Mouse (Mus musculus): ENCODE results near the gene Gal3st1. TPM values are rescaled to one million over a fixed set of nuclear protein-coding genes. Genes with fewer than 3 reads are reported as not detected.
"Not testable (repeated sequence)": the region's sequence is repeated elsewhere in the genome, so short reads cannot be mapped to it uniquely, and the experiment has no call there.

Gal3st1 gene
- total RNA-seq (2017) = 1.0 TPM in 1 of 2 replicates, not detected in the other

DNA sequence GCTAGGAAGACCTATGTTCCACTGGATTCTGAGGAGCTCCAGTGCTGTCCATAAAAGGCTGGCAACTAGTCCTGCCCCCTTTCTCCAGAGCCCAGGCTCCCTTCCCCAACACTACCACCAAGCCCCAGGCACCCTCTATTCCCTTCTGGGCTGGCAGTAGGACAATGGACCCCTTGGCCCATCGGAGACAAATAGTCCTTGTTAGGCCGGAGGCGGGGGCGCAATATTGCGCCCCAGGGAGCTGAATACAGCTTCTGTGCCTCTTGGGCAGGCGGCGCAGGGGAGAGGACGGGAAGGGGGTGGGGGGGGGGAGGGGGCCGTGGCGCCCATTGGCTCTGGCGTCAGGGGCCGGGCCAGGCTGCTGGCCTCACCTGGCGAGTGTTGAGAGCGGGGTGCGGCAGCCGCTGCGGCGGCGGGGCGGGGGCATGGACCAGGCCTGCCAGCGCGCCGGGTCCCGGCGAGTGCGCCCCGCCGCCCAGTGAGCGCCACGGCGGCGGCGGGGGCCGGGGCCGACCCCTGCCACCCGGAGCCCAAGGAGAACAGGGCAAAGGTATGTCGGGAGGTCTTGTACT is at the start of gene Gal3st1:
Gene Gal3st1 (plus strand): TSS at position 346 of the 572 bp plus-strand sequence.
- ATAC-seq (replicated peaks; ENCODE audit: low read depth, poor library complexity, severe bottlenecking) = no peak

DNA sequence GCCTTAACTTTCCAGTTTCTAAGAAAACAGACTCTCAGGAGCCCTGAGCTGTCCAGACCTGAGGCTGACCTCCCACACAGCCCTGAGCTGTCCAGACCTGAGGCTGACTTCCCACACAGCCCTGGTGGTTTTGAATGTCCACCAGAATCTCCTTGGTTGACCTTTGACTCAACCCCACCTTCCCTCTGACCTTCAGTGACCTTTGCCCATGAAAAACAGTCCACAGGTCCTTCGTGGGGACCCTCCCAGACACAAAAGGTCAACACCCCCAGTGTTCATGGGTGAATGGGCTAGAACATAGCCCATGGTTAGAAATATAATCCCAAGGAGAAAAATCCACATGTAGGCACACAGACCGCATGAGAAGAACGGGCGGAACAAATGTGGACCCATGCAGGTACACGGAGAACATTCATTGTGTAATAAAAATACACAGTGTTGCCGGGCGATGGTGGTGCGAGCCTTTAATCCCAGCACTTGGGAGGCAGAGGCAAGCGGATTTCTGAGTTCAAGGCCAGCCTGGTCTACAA is 49.6 kb upstream of the Gal3st1 start:
- no peak for ATAC-seq (replicated peaks; ENCODE audit: low read depth, poor library complexity, severe bottlenecking)

DNA sequence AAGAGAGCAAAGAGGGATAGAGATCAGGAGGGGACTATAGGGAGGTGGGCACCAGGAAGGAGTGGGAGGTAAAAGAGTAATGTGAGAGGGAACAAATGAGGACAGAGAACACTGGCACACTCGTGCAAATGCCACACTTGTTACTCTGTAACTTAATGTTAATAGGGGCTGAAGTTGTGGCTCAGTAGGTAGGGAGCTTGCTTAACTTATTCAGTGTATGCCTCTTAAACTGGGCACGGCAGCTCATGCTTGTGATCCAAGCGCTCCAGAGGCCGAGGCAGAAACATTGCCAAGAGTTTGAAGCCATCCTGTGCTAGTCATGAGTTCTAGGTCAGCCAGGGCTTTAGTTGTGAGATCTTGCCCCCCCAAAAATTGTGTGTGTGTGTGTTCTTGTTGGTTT is 48.3 kb upstream of the Gal3st1 start:
- no peak for ATAC-seq (replicated peaks; ENCODE audit: low read depth, poor library complexity, severe bottlenecking)

DNA sequence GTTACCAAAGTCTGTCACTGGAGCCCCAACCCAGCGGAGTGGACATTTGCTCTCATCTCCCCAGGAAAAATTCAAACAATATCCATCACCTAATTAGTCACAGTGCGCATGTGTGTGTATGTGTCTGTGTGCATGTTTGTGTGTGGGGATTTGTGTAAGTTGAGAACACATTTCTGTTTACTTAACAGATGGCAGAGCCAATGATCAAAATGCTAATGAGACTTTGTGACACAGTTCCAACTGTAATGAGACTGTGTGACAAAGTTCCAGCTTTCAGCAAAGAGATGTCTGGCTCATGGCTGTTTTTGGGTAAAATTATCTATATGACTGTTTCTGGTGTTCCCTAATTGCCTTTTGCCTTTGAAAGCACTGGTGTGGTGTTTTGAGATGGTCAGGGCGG is 47.1 kb upstream of the Gal3st1 start:
- ATAC-seq (replicated peaks; ENCODE audit: low read depth, poor library complexity, severe bottlenecking) = no peak

DNA sequence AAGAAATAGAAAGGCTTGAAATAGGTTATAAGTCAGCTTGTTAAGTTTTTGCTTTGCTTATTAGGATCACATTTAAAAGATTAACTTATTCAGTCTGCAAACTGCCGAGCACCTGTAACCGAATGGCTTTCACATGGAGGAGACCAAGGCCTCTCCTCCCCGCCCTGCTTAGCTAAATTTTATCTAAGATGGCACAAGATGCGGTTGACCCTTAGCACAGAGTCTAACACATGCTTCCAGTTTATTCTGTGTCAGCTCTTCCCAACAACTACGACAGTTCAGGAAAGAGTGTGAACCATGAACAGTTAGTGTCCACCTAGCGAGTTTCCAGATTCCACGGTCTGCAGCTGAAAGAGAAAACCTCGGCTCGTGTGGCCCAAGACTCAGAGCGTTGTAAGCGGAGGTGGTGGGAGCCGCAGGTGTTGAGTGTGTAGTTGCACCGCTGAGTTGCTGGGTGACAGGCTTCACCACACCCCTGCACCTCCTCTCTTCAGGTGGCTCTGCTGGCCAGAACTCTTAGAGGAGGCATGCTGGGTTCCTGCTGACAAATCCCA is 46.0 kb upstream of the Gal3st1 start:
- no peak for ATAC-seq (replicated peaks; ENCODE audit: low read depth, poor library complexity, severe bottlenecking)

DNA sequence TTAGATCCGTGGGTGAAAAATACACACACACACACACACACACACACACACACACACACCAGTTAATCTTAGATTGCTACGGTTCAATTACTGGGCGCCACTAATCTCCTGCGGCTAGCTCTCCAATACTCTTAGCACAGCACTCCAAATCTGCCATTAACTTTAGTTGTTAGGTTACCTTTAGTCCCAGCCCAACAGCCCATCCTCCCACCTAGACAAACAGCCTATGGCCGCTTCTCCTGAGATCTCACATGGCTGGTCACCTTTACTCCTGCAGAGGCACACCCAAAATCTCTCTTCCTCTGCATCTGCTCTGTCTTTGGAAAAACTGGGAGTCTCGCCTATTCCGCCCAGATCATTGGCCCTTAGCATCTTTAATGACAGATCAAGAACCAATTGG is 42.1 kb upstream of the Gal3st1 start:
- no peak for ATAC-seq (replicated peaks; ENCODE audit: low read depth, poor library complexity, severe bottlenecking)

DNA sequence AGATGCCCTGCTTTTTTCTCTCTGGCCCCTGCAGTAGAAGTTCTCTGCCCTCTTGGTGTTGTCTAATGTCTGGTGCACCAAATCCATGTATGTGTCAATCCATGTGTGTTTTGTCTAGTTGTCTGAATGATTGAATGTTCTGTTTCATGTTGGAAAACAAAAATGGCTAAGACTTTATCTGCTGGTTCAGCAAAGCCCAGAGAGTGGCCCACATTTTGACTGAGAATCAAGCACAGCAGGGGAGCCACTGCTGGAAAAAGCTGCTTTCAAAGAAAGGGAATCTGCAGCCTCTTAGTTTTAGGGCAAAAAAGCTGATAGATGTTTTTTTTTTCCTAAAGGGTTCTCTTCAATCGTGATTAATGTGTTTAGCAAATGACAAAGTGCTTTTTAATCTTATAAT is 37.0 kb upstream of the Gal3st1 start:
- ATAC-seq (replicated peaks; ENCODE audit: low read depth, poor library complexity, severe bottlenecking) = no peak

DNA sequence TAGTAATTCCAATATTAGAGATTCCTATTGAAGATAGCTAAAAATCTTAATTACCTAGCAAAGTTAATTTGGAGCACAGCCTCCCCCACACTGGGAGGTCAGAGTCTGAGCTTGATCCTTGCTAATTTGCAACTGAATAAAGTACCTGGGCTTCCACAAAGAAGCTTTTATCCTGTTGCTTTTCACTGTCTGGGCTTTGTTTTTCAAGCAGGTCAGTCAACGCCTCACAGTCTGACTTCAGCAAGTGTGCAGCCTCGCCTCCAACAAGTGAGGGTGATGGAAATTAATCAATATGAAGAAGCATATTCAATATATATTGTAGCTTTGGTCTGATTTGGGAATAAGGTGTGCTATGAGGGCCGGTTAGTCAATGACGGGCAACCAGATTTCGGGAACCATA is 28.6 kb upstream of the Gal3st1 start:
- not testable (repeated sequence) for ATAC-seq (replicated peaks; ENCODE audit: low read depth, poor library complexity, severe bottlenecking)

DNA sequence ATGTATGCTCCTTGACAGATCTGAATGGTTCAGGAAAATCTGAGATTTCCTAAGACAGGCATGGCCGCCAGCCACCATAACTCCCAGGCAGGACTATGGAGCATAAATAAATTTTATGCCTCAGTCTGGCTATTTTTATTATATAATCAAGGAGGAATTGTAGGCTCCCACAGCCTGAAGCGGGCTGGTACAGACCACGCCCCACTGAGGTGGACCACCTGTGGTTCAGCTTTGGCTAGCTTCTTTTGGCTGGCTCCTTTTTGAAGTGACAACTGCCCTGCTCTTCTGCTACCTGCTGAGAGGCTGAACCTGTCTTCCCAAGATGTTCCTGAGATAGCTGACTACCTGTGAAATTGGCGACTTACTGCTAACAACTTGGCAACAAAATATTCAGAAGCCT is 28.1 kb upstream of the Gal3st1 start:
- ATAC-seq (replicated peaks; ENCODE audit: low read depth, poor library complexity, severe bottlenecking) = not testable (repeated sequence)

DNA sequence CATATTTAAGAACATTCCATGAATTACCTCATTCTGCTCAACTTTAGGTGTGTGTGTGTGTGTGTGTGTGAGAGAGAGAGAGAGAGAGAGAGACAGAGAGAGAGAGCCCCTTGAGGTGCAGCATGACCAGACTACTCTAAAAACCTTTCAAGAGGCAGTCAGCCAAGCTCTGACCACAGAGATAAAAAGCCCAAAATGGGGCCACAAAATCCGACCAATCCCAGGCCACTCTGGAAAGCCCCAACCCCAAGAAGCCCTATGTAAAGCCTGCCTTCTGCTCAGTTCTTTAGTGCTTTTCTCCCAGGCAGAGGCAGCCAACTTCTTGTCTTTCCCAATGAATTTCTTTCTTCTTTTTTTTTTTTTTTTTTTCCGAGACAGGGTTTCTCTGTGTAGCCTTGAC is 22.5 kb upstream of the Gal3st1 start:
- ATAC-seq (replicated peaks; ENCODE audit: low read depth, poor library complexity, severe bottlenecking) = no peak

DNA sequence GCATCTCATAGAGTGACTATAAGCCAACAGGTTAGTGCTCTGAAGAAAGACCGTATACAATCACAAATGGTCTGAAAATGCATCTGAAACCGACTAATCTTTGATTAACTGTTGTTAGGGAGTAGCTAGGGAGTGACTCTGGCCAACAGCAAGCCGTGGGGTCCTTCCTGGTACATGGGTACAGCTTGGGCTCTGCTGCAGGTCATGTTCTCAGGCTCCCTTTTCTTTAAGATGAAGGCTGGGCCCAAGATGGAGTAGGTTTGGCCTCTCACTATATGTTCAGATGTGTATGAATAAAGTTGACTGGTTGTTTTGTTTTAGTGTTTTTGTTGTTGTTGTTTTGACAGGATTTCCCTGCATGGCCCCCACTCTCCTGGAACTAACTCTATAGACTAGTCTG is 21.7 kb upstream of the Gal3st1 start:
- no peak for ATAC-seq (replicated peaks; ENCODE audit: low read depth, poor library complexity, severe bottlenecking)

DNA sequence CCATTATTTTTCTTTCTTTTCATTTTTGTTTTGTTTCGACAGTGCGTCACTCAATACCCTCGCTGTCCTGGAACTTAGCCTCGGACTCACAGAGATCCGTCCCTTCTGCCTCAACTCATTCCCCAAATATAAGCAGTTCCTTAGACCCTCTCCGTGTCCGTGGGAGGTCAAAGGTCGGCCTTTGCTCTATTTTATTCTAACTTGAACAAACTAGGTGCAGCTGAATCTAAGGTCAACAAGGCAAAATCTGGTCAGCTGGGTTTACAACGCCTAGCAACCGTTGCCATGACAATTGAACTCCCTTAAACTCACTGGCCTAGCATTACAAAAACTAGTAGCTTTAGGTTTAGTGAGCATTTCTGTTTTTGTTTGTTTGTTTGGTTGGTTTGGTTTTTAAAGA is 20.3 kb upstream of the Gal3st1 start:
- no peak for ATAC-seq (replicated peaks; ENCODE audit: low read depth, poor library complexity, severe bottlenecking)

DNA sequence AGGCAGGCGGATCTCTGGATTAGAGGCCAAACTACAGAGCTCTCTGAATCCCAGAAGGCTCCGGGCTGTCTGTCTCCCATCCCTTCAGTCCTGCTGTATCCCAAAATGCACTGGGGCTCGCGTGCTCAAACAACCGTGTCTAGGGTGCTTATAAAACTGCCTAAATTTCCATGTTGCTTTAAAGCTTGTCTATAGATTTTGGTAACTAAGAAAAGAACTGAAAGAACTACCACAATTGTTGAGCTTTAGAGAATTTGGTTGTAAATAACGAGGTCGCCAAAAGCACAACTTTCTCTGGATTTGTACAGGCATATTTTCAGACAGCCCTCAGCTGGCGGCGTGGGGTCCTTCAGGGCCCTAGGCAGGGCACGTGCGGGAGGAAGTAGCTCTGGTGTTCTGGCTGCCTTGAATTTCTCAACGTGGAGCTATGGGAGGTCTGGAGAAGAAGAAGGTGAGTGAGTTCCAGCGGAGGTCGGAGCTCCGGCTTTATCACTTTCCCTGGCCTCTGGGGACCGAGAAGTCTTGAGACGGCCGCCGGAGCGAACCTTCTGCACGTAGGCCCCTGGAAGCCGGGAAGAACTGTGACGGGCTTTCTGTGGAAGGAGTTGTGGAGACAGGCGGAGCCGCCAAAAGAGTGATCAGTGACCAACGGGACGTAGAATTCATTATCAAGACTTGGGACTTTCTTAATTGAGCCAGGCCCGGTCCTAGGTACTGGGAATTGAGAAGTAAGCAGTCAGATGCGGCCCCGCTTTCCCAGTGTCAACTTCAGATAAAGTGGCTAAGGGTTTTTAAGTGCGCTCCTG is 19.6 kb upstream of the Gal3st1 start, which contains the start of gene Pes1:
Gene Pes1 (plus strand): TSS at position 366 of the 806 bp plus-strand sequence.
- ATAC-seq (replicated peaks; ENCODE audit: low read depth, poor library complexity, severe bottlenecking) = peak; percentile 93

DNA sequence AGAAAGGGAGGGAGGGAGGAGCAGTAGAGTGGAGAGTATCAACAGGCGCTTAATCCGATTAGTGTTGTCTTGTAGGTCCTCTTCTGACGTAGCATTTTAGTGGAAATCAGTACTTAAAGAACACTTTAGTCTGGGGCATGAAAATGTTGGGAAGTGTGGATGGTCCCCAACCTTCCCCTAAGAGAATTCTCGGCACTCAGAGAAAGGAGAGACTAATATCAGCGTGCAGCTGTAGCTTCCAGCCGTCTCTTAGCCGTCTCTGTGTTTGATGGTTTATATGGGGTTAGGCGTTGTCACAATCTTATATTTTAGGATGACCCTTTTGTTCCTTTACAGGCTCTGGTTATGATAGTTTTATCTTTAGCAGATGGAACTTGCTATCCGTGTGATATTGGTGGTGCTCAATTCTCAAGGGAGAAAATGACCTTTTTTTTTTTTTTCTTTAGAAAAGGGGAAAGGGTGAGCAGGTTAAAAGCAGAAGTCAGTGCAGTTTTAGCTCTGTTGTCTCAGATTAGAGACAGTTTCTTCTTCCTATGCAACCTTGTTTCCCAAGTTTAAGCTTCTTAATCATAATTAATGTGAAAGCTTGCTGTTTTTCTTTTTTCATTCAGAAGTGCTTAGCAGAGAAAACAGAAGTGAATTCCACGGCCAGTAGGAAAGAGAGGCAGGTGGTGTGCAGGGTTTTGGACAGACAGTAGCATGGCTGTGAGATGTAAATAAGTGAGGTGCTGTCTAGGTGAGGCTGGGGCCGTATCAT is 18.8 kb upstream of the Gal3st1 start:
- ATAC-seq (replicated peaks; ENCODE audit: low read depth, poor library complexity, severe bottlenecking) = peak; percentile 20

DNA sequence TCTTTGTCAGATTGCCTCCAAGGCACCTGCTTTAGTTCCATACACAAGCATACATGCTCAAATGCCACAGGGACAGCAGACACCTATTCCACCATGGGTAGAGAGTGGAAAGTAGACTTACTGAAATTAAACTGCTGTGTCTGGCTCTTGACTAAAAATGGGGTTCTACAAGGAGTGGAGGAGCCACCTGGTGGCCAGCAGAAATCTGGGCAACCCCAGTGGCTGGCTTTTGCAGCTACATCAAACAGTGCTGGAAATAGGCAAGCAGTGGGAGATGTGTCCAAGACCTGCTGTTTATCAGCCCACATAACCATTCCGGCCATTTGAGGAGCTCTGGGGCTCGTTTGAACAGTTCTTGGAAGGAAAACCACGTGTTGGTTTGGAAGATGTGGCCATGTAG is 13.6 kb upstream of the Gal3st1 start:
- ATAC-seq (replicated peaks; ENCODE audit: low read depth, poor library complexity, severe bottlenecking) = peak; percentile 39; the same call in 1 of the 2 replicates

DNA sequence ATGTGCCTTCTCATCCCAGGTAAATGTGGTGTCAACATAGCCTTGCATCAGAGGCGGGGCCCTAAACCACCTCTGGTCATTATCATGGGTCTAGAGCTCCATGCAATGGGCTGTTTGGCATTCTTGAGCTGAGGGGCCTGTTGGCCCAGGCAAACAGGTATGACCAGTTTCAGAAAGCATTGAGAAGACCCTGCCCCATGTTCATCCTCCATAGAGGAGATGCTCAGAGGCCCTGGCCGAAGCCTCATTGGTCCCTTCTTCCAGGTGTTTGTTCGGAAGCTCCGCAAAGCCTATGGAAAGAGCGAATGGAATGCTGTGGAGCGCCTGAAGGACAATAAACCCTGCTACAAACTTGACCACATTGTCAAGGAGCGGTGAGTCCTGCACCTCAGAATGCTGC is 13.1 kb upstream of the Gal3st1 start:
- no peak for ATAC-seq (replicated peaks; ENCODE audit: low read depth, poor library complexity, severe bottlenecking)

DNA sequence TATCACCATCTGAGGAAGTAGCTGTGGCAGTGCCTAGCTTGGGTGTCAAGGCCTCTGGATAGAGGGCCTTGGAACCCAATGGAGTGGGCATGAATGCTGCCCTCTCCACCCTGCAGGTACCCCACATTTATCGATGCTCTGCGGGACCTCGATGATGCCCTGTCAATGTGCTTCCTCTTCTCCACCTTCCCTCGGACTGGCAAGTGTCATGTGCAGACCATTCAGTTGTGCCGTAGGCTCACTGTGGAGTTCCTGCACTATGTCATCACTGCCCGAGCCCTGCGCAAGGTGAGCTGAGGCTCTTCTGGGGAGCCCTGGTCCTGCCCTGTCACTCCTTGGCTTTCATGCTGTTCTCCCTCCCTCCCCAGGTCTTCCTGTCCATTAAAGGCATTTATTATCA is 10.4 kb upstream of the Gal3st1 start:
- ATAC-seq (replicated peaks; ENCODE audit: low read depth, poor library complexity, severe bottlenecking) = no peak

DNA sequence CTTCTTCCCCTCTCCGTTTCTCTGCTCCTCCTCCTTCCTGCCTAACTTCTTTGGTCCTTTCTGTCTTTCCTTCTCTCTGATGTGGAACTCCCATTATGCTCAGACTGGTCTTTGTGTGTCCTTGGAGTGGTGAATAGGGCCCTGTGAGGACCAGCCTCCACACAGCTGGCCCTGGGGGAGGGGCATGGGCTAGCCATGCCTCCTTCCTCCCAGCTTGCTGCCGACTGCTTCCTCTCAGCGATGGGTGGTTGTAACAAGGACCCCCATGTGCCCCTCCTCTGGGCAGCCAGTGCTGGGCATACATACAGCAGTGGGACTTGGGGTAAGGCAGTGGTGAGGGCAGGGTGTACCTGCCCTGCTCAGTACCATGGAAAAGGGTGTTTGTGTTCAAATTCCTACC is 9.1 kb upstream of the Gal3st1 start:
- no peak for ATAC-seq (replicated peaks; ENCODE audit: low read depth, poor library complexity, severe bottlenecking)

DNA sequence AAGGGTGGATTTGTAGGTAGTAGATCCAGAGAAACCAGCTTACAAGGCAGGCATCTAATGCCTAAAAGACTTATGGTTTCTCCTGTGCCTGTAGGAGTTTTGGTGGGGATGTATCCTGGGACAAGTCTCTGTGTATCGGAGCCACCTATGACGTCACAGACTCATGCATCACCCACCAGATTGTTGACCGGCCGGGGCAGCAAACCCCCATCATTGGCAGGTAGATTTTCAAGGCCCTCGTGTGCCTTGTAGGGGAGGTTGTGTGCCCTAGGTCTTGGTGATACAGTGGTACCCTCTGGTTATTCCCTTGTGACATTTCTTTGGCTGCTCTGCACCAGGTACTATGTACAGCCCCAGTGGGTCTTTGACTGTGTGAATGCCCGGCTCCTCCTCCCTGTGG is 6.8 kb upstream of the Gal3st1 start, which contains the start of gene 4930556J24Rik:
Gene 4930556J24Rik (minus strand): TSS at position 101 of the 400 bp plus-strand sequence.
- ATAC-seq (replicated peaks; ENCODE audit: low read depth, poor library complexity, severe bottlenecking) = no peak

DNA sequence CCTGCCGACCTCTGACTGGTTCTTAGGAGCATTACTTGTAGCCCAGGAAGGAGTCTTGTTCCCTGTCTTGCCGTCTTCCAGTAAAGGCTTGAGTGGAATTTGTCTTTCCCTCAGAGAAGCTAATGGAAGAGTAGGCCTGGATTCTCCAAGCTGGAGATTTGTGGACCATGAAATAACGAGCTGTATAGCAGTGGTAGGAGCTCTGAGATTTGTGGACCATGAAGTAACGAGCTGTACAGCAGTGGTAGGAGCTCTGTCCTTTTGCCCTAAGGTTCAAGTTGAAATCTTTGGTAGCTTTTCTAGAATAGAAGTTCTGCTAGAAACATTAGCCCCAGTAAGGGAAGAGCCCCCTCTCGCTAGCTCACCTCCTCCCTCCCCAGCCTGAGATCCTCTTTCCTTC is 5.0 kb upstream of the Gal3st1 start:
- no peak for ATAC-seq (replicated peaks; ENCODE audit: low read depth, poor library complexity, severe bottlenecking)

Measured in common myeloid progenitor, adult 5-6 weeks (primary cell).